Mouse (Mus musculus) liver, postnatal 0 days (tissue): ENCODE measurements around the gene Farsb. TPM values are rescaled to one million over a fixed set of nuclear protein-coding genes. Genes with fewer than 3 reads are reported as not detected.

Experiments used
- ATAC-seq: fragments of 200-750 bp; cut with Nextera tagmentation; 2 replicates; pipeline ENCODE4 v1.8.0; 2017; ENCODE audit warnings: mild to moderate bottlenecking, moderate library complexity
- DNase-seq: peaks from one replicate; pipeline ENCODE4 v3.0.0-alpha.2; 2016
- H3K27ac ChIP-seq: fragments of 300-500 bp; sonication (generic); 2 replicates; pipeline ENCODE4 v1.5.1; 2014; ENCODE audit warnings: antibody characterized with exemption, moderate library complexity, mild to moderate bottlenecking, low read depth
- H3K27me3 ChIP-seq: fragments of 300-500 bp; sonication (generic); 2 replicates; pipeline ENCODE4 v1.6.1; 2014; ENCODE audit warnings: low read length, control low read depth, mixed read lengths; ENCODE audit not compliant: insufficient read depth
- H3K36me3 ChIP-seq: fragments of 300-500 bp; sonication (generic); replicated peaks from 2 replicates; pipeline ENCODE4 v1.6.1; 2014; ENCODE audit warnings: mild to moderate bottlenecking, control low read depth, low read length, moderate library complexity, mixed read lengths; ENCODE audit not compliant: insufficient read depth
- H3K4me1 ChIP-seq: fragments of 300-500 bp; sonication (generic); 2 replicates; pipeline ENCODE4 v1.6.1; 2014; ENCODE audit warnings: antibody characterized with exemption, mild to moderate bottlenecking, control low read depth; ENCODE audit not compliant: insufficient read depth
- H3K4me2 ChIP-seq: fragments of 300-500 bp; sonication (generic); 2 replicates; pipeline ENCODE4 v1.6.1; 2014; ENCODE audit warnings: low read depth, mild to moderate bottlenecking, low read length, moderate library complexity, mixed read lengths
- H3K4me3 ChIP-seq: fragments of 300-500 bp; sonication (generic); 2 replicates; pipeline ENCODE4 v1.5.1; 2014; ENCODE audit warnings: low read depth, low read length
- H3K9ac ChIP-seq: fragments of 300-500 bp; sonication (generic); replicated peaks from 2 replicates; pipeline ENCODE4 v1.6.1; 2014; ENCODE audit warnings: mild to moderate bottlenecking, moderate library complexity
- H3K9me3 ChIP-seq: fragments of 300-500 bp; sonication (generic); 2 replicates; pipeline ENCODE4 v1.6.1; 2016; ENCODE audit warnings: mild to moderate bottlenecking, control low read depth, low read length, mixed read lengths
- CTCF ChIP-seq: sonication (generic); IDR thresholded peaks from 2 replicates; pipeline ENCODE4 v1.5.1; 2016; ENCODE audit warnings: antibody characterized with exemption, low read depth
- EP300 ChIP-seq: IDR thresholded peaks from 2 replicates; pipeline ENCODE4 v1.6.1; 2016; ENCODE audit warnings: antibody characterized with exemption, low read depth, mild to moderate bottlenecking
- WGBS: fragments of 180-500 bp; shearing (Covaris S2); extraction: QIAGEN DNeasy Blood & Tissue Kit; methylation state at CpG from one replicate; pipeline ENCODE4 v1.1.7; 2014; ENCODE audit not compliant: insufficient replicate concordance; 5-methylcytosine and 5-hydroxymethylcytosine counted together
- polyA plus RNA-seq: library from polyadenylated mRNA; unstranded; fragments of >200 nt; fragmentation: Nextera tagmentation; extraction: Ambion mirVana; gene quantifications from 2 replicates; pipeline ENCODE4 v1.2.1, GENCODE M21; 2015

The Farsb gene
- polyA plus RNA-seq, 1 experiment from 2014 or later = 41.5 TPM

GRCm38 (mm10) chr1:78490143-78490542 is 1.4 kb upstream of the Farsb start:
- H3K9ac ChIP-seq = no peak overlapping the region
- no peak for TF ChIP-seq CTCF
- no peak for TF ChIP-seq EP300
- H3K9me3 ChIP-seq = no peaks in the 10 kb centered on the region
- H3K27me3 ChIP-seq = no peaks in the 10 kb centered on the region
- H3K4me2 ChIP-seq = no peak overlapping the region
- ATAC-seq = no peak
- no peak for DNase-seq
- H3K36me3 ChIP-seq = no peaks in the 10 kb centered on the region
- H3K27ac ChIP-seq = no peak overlapping the region
- 38% methylated on average over 1 of the region's 1 CpGs for WGBS
- H3K4me1 ChIP-seq = peaks cover 20% of the 10 kb centered on the region
- H3K4me3 ChIP-seq = no peak overlapping the region

GRCm38 (mm10) chr1:78488427-78488751 is 308 bp downstream of the Farsb start:
- H3K4me1 ChIP-seq = peaks cover 25% of the 10 kb centered on the region

DNA sequence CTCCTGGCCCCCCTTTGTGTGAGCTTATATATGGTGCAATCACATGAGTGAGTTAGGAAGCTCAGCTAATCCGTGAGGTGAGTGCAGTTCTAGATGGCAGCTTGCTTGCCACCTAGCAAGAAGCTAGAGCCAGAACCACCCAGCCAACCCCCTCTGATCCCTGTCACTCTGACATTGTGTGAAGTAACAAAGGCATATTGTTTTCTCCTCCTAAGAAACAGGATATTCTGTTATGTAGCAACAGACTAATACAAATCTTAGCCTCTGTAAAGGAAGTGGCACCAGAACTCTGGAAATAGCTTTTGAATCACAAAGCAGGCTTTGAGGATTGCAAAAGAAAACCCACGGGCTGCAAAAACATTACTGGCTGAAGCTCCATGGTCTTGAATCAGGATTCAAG is 4.3 kb downstream of the Farsb start:
- 52% methylated on average over 2 of the region's 2 CpGs for WGBS
- H3K9ac ChIP-seq = no peak overlapping the region
- DNase-seq = no peak

More at GRCm38 (mm10) chr1:78488427-78488751, 308 bp downstream of the Farsb start:
- Histone ChIP-seq H3K4me2 (peak overlapping the region; percentile 87), H3K27ac (peak overlapping the region; percentile 77), H3K27me3 (no peaks in the 10 kb centered on the region), H3K36me3 (no peaks in the 10 kb centered on the region), H3K9ac (peak overlapping the region; percentile 80), H3K4me3 (peak overlapping the region; percentile 84), H3K9me3 (no peaks in the 10 kb centered on the region)
- TF ChIP-seq EP300 (no peak), CTCF (no peak)
- no peak for DNase-seq
- 0% methylated on average over 28 of the region's 28 CpGs for WGBS
- peak; percentile 73 for ATAC-seq

DNA sequence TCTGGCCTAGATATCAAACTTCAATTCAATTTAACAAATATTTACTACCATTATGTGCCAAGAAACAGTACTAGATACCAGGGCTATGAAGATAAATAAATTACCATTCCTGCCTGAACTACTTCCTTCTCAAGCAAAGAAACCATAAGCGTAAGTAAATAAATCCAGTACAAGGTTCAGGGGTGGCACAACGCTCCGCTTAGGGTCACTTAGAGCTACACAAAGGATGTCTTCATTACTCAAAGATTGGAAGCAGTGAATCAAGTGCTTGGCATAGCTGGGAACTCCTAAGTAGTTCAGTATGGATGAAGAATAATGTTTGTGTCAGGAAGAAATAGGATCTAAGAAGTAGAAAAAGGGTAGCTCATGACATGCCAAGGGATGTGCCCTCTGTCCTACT is 5.3 kb downstream of the Farsb start:
- no peak for TF ChIP-seq EP300
- no peak for TF ChIP-seq CTCF
- H3K4me3 ChIP-seq = no peak overlapping the region
- no peak overlapping the region for H3K4me2 ChIP-seq
- 77% methylated on average over 3 of the region's 3 CpGs for WGBS
- peaks cover 24% of the 10 kb centered on the region for H3K36me3 ChIP-seq
- no peaks in the 10 kb centered on the region for H3K9me3 ChIP-seq
- H3K4me1 ChIP-seq = peaks cover 20% of the 10 kb centered on the region
- no peak overlapping the region for H3K27ac ChIP-seq
- DNase-seq (no peak), ATAC-seq (no peak)
- no peak overlapping the region for H3K9ac ChIP-seq
- no peaks in the 10 kb centered on the region for H3K27me3 ChIP-seq

More for the DNA sequence above, 4.3 kb downstream of the Farsb start:
- no peak overlapping the region for H3K4me2 ChIP-seq
- ATAC-seq = no peak
- TF ChIP-seq CTCF = no peak
- TF ChIP-seq EP300 = no peak
- no peak overlapping the region for H3K4me3 ChIP-seq
- no peaks in the 10 kb centered on the region for H3K9me3 ChIP-seq
- H3K36me3 ChIP-seq = peaks cover 17% of the 10 kb centered on the region
- H3K4me1 ChIP-seq = peaks cover 23% of the 10 kb centered on the region
- no peaks in the 10 kb centered on the region for H3K27me3 ChIP-seq
- no peak overlapping the region for H3K27ac ChIP-seq

DNA sequence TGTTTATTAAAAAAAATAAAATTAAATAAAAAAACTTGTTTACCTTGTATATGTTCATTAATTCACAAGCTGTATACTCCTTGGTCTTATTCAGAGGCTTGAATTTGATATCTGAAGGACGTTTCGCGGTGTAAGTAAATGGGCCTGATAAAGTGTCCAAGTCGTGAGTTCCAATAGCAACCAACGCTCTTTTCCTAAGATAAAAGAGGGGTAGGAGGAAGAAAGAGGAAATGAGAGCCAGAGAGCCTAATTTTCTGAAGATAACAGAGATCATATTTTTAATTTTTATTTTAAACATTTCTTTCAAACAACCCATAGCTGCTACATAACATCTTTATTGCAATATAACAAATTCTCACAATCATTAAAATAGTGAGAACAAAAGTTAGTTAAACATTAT is 16.3 kb downstream of the Farsb start:
- 77% methylated on average over 5 of the region's 5 CpGs for WGBS
- DNase-seq (no peak), ATAC-seq (no peak)
- Histone ChIP-seq H3K9ac (no peak overlapping the region), H3K4me1 (no peaks in the 10 kb centered on the region), H3K9me3 (no peaks in the 10 kb centered on the region), H3K36me3 (peaks cover 45% of the 10 kb centered on the region), H3K27ac (no peak overlapping the region), H3K27me3 (no peaks in the 10 kb centered on the region), H3K4me3 (no peak overlapping the region), H3K4me2 (no peak overlapping the region)
- no peak for TF ChIP-seq EP300
- no peak for TF ChIP-seq CTCF

DNA sequence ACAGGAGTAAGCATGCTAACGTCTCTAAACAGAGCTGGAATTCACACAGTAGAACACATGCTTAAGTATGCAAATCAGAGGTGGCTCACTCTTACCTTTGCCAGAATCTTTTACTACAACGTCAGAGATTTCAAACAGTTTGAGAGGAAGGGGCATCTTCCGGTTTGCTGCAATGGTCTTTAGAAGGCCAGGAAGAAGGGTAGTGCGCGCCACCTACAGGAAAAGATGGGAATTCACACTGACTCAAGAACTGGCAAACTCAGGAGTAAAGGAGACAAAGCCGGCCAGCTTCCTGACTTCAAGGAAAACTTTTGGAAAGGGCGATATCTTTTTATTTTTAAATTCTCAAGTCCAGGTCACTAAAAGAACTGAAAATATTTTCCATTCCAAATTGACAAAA is 34.0 kb downstream of the Farsb start:
- peaks cover 76% of the 10 kb centered on the region for H3K36me3 ChIP-seq
- no peak overlapping the region for H3K9ac ChIP-seq
- TF ChIP-seq CTCF = peak; percentile 71
- TF ChIP-seq EP300 = no peak
- ATAC-seq = no peak
- H3K27ac ChIP-seq = no peak overlapping the region
- peak; percentile 23 for DNase-seq
- H3K9me3 ChIP-seq = no peaks in the 10 kb centered on the region
- no peak overlapping the region for H3K4me2 ChIP-seq
- no peaks in the 10 kb centered on the region for H3K27me3 ChIP-seq
- WGBS = 46% methylated on average over 7 of the region's 7 CpGs
- H3K4me1 ChIP-seq = no peaks in the 10 kb centered on the region
- H3K4me3 ChIP-seq = no peak overlapping the region

- Histone ChIP-seq H3K4me2 (no peak overlapping the region), H3K4me3 (no peak overlapping the region), H3K9me3 (no peaks in the 10 kb centered on the region), H3K27me3 (no peaks in the 10 kb centered on the region), H3K4me1 (no peaks in the 10 kb centered on the region), H3K9ac (no peak overlapping the region), H3K27ac (no peak overlapping the region), H3K36me3 (peaks cover 70% of the 10 kb centered on the region)
- ATAC-seq (no peak), DNase-seq (no peak)
- 84% methylated on average over 8 of the region's 8 CpGs for WGBS
- no peak for TF ChIP-seq EP300
- TF ChIP-seq CTCF = no peak
Observed at GRCm38 (mm10) chr1:78453886-78454285, 34.8 kb downstream of the Farsb start.
